Mouse (Mus musculus) liver, adult 2 months (tissue): ENCODE data around the gene Lefty2.
"Not testable (repeated sequence)": the region's sequence is repeated elsewhere in the genome, so short reads cannot be mapped to it uniquely, and the experiment has no call there.

Experiments used
- CTCF ChIP-seq: fragments of 200-500 bp; IDR thresholded peaks from 2 replicates; pipeline ENCODE4 v1.5.1; 2011; ENCODE audit warnings: low read depth, low read length, control low read depth
- POLR2A ChIP-seq: fragments of 200-500 bp; IDR thresholded peaks from 2 replicates; pipeline ENCODE4 v1.6.1; 2011; ENCODE audit warnings: low read length, control low read depth; ENCODE audit not compliant: insufficient read depth; ENCODE audit errors: extremely low read depth

DNA sequence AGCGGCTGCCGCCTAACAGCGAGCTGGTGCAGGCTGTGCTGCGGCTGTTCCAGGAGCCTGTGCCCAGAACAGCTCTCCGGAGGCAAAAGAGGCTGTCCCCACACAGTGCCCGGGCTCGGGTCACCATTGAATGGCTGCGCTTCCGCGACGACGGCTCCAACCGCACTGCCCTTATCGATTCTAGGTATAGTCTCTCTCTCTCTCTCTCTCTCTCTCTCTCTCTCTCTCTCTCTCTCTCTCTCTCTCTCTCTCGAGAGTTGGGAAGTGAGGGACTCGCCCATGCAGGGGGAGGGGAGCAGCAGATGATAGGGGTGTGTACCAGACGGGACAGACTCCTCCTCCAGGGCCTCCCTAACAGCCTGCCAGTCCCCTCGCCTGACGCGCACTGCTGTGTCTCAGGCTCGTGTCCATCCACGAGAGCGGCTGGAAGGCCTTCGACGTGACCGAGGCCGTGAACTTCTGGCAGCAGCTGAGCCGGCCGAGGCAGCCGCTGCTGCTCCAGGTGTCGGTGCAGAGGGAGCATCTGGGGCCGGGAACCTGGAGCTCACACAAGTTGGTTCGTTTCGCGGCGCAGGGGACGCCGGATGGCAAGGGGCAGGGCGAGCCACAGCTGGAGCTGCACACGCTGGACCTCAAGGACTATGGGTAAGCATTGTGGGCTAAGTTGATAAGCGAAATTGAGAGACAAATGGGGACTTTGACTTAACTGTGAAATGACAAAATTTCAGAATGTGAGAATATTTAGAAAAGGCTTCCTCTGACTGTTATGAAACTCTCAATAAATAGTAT is 43.9 kb downstream of the Lefty2 start:
- TF ChIP-seq CTCF, POLR2A: not testable (repeated sequence)
